Mouse (Mus musculus): ENCODE measurements around the gene Hsf2bp.
A peak's percentile ranks its signal among the peaks of the same experiment; 100 is the strongest.

Hsf2bp gene

GRCm38 (mm10) chr17:31979888-31980287, 56.3 kb downstream of the Hsf2bp start:
- no peak for DNase-seq

- no peak for DNase-seq
Measured at GRCm38 (mm10) chr17:31977131-31977530, 59.0 kb downstream of the Hsf2bp start.

- no peak for DNase-seq
Measured at GRCm38 (mm10) chr17:31976501-31976900, 59.6 kb downstream of the Hsf2bp start.

GRCm38 (mm10) chr17:31974694-31975093, 61.5 kb downstream of the Hsf2bp start:
- no peak for DNase-seq

- DNase-seq: no peak
Measured at GRCm38 (mm10) chr17:31973664-31974230, 62.4 kb downstream of the Hsf2bp start.

GRCm38 (mm10) chr17:31970890-31971289, 65.3 kb downstream of the Hsf2bp start:
- no peak for DNase-seq

- no peak for DNase-seq
Measured at GRCm38 (mm10) chr17:31968801-31969200, 67.3 kb downstream of the Hsf2bp start.

GRCm38 (mm10) chr17:31967311-31967710, 68.8 kb downstream of the Hsf2bp start:
- DNase-seq: no peak

GRCm38 (mm10) chr17:31966566-31966965, 69.6 kb downstream of the Hsf2bp start:
- DNase-seq: no peak

GRCm38 (mm10) chr17:31965623-31966022, 70.5 kb downstream of the Hsf2bp start:
- DNase-seq: peak; percentile 27

GRCm38 (mm10) chr17:31962930-31963329, 73.2 kb downstream of the Hsf2bp start:
- DNase-seq: no peak

GRCm38 (mm10) chr17:31962281-31962680, 73.9 kb downstream of the Hsf2bp start:
- DNase-seq: no peak

GRCm38 (mm10) chr17:31954551-31955140, 81.5 kb downstream of the Hsf2bp start:
- DNase-seq: no peak

GRCm38 (mm10) chr17:31949076-31949475, 87.1 kb downstream of the Hsf2bp start:
- no peak for DNase-seq

GRCm38 (mm10) chr17:31946436-31946835, 89.7 kb downstream of the Hsf2bp start:
- DNase-seq: no peak

GRCm38 (mm10) chr17:31943881-31944539, 92.1 kb downstream of the Hsf2bp start:
- no peak for DNase-seq

- no peak for DNase-seq
Measured at GRCm38 (mm10) chr17:31941616-31942015, 94.5 kb downstream of the Hsf2bp start.

GRCm38 (mm10) chr17:31940607-31941006, 95.5 kb downstream of the Hsf2bp start:
- no peak for DNase-seq

- no peak for DNase-seq
Measured at GRCm38 (mm10) chr17:31939292-31940060, 96.7 kb downstream of the Hsf2bp start.

GRCm38 (mm10) chr17:31938539-31939260, 97.4 kb downstream of the Hsf2bp start:
- no peak for DNase-seq

GRCm38 (mm10) chr17:31937141-31937554, 99.0 kb downstream of the Hsf2bp start:
- peak; percentile 48 for DNase-seq

GRCm38 (mm10) chr17:31935841-31936240, 100.3 kb downstream of the Hsf2bp start:
- no peak for DNase-seq

Measured in embryo, embryonic 11 days (tissue).